Mouse (Mus musculus) kidney, adult 8-10 months (tissue): ENCODE data around the gene Rec8.

Experiments
- DNase-seq, 2 experiments: peaks; one replicate each; pipeline ENCODE4 v3.0.0; 2022

Gene Rec8

GRCm38 (mm10) chr14:55617822-55618221 is at the start of gene Rec8:
Rec8 (plus strand) TSS chr14:55618037.
- DNase-seq, result peak; percentile 47 to 58

- DNase-seq, result no peak
Observed at GRCm38 (mm10) chr14:55570588-55570987, 47.2 kb upstream of the Rec8 start.

- DNase-seq, result no peak
Observed at GRCm38 (mm10) chr14:55571760-55572159, 46.1 kb upstream of the Rec8 start.

- no peak for DNase-seq
Observed at GRCm38 (mm10) chr14:55575302-55575701, 42.5 kb upstream of the Rec8 start, which contains the start of gene Fitm1. Fitm1 (plus strand) TSS chr14:55575617.

- peak in 1 of 2 experiments; percentile 47 for DNase-seq
Observed at GRCm38 (mm10) chr14:55575711-55576110, 42.1 kb upstream of the Rec8 start.

GRCm38 (mm10) chr14:55576376-55576775 is 41.5 kb upstream of the Rec8 start:
- no peak for DNase-seq

GRCm38 (mm10) chr14:55577871-55578667 is 39.8 kb upstream of the Rec8 start, which contains the start of gene Psme1:
Psme1 (plus strand) TSS chr14:55578123.
- DNase-seq, result peak; percentile 75 to 77

GRCm38 (mm10) chr14:55578668-55579269 is 39.1 kb upstream of the Rec8 start:
- peak; percentile 71 to 76 for DNase-seq

GRCm38 (mm10) chr14:55579511-55580496 is 38.0 kb upstream of the Rec8 start:
- no peak for DNase-seq

GRCm38 (mm10) chr14:55580731-55581130 is 37.1 kb upstream of the Rec8 start:
- no peak for DNase-seq

GRCm38 (mm10) chr14:55581981-55582681 is 35.7 kb upstream of the Rec8 start:
- no peak for DNase-seq

GRCm38 (mm10) chr14:55584303-55584701 is 33.5 kb upstream of the Rec8 start:
- DNase-seq, result no peak

- DNase-seq, result peak; percentile 79 to 85
Observed at GRCm38 (mm10) chr14:55584702-55585565, 32.9 kb upstream of the Rec8 start, which contains the start of gene Emc9. Emc9 (minus strand) TSS chr14:55585302.

- DNase-seq, result no peak
Observed at GRCm38 (mm10) chr14:55585566-55585960, 32.3 kb upstream of the Rec8 start.

- no peak for DNase-seq
Observed at GRCm38 (mm10) chr14:55586149-55586548, 31.7 kb upstream of the Rec8 start.

GRCm38 (mm10) chr14:55589271-55589670 is 28.6 kb upstream of the Rec8 start:
- no peak for DNase-seq

GRCm38 (mm10) chr14:55589771-55590448 is 27.9 kb upstream of the Rec8 start:
- no peak for DNase-seq

- peak; percentile 96 to 98 for DNase-seq
Observed at GRCm38 (mm10) chr14:55590748-55591330, 27.0 kb upstream of the Rec8 start, which contains the start of gene Psme2. Psme2 (minus strand) TSS chr14:55591113.

- DNase-seq, result peak; percentile 98
Observed at GRCm38 (mm10) chr14:55591331-55591891, 26.4 kb upstream of the Rec8 start, which contains the start of gene Rnf31. Rnf31 (plus strand) TSS chr14:55591708.

GRCm38 (mm10) chr14:55592226-55592625 is 25.6 kb upstream of the Rec8 start:
- DNase-seq, result peak; percentile 33 to 43
